Mouse (Mus musculus): ENCODE measurements around the gene Spryd4.

DNA sequence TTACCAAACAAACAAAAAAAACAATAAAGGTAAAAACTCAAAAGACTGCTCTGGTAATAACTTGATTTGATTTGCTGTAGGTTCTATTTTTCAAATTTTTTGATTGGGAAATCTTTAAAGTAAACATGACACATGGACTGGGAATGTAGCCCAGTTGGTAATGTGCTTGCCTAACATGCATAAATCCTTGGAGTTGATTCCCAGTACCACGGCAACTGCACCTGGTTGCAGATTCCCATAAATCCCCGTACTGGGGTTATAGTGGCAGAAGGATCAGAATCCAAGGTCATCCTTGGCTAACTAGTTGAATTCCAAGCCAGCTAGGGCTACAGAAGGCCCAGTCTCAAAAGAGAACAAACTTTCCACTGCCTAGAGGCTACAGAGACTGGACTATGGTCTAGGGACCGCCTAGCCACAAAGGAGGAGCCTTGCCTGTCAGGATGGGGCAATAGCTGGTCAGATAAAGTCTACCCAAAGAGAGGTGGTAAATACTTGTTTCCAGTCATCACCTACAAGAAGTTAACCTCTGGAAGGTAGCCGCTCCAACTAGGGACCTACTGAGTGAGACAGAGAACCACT is 42.2 kb upstream of the Spryd4 start, which contains the start of gene Apon:
- TF ChIP-seq EP300 (IDR thresholded peaks at IDR 0.05; ENCODE audit: low read depth) (peak; percentile 57), CTCF (IDR thresholded peaks at IDR 0.05; ENCODE audit: low read depth) (no peak)
